Mouse (Mus musculus) liver, embryonic 14.5 days (tissue): ENCODE data around the gene Sipa1l3.

Experiments used
- CTCF ChIP-seq: IDR thresholded peaks from 2 replicates; pipeline ENCODE4 v1.5.1; 2016; ENCODE audit warnings: antibody characterized with exemption, low read depth, control low read depth
- EP300 ChIP-seq: IDR thresholded peaks from 2 replicates; pipeline ENCODE4 v1.6.1; 2016; ENCODE audit warnings: antibody characterized with exemption, low read depth

DNA sequence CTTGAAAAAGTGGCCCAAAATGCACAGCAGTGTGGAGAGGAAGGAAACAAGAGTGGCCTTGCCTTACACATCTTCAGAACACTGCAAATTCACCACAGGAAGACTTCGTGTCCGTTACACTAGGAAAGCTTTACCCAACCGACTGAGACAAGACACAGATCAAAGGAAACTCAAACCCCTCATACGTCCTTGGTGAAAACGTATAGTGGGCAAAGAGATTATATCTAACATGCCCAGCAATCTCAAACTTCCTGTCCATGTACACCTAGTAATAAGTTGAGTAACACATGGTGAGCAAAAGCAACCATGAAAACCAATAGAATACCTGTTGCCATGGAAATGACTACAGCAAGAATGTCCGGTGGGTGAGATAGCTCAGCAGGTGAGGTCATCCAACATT lies 19.4 kb downstream of the Sipa1l3 start:
- TF ChIP-seq CTCF (no peak), EP300 (no peak)
